Mouse (Mus musculus) CH12.LX (cell line): ENCODE data around the gene Nop16. TPM values are rescaled to one million over a fixed set of nuclear protein-coding genes. Genes with fewer than 3 reads are reported as not detected.

Experiments used
- DNase-seq: peaks from one replicate; pipeline ENCODE4 v3.0.0-alpha.2; 2013; ENCODE audit errors: extremely low read depth
- H3K27ac ChIP-seq: 2 replicates; pipeline ENCODE4 v1.5.1; 2012; ENCODE audit warnings: low read depth, mild to moderate bottlenecking, control low read depth, moderate library complexity; ENCODE audit not compliant: insufficient read depth
- H3K27me3 ChIP-seq: replicated peaks from 2 replicates; pipeline ENCODE3; 2012; ENCODE audit warnings: inconsistent platforms
- H3K36me3 ChIP-seq, 2 experiments: replicated peaks in 1 of 2; 2 replicates each; pipeline versions ENCODE3 to v1.6.1; 2012; ENCODE audit warnings: inconsistent platforms in 1 of 2, low read length in 1 of 2, mild to moderate bottlenecking in 1 of 2, mixed read lengths in 1 of 2, moderate library complexity in 1 of 2; ENCODE audit not compliant: control insufficient read depth in 1 of 2, insufficient read depth in 1 of 2
- H3K4me1 ChIP-seq, 2 experiments: 2 replicates each; pipeline ENCODE4 v1.6.1; 2012; ENCODE audit warnings: inconsistent platforms in 1 of 2, moderate library complexity in 1 of 2; ENCODE audit not compliant: insufficient read depth in 2 of 2, control insufficient read depth in 1 of 2
- H3K4me2 ChIP-seq: 2 replicates; pipeline ENCODE4 v1.6.1; 2012; ENCODE audit warnings: low read depth, mild to moderate bottlenecking, control low read depth; ENCODE audit not compliant: poor library complexity, insufficient read depth, severe bottlenecking
- H3K4me3 ChIP-seq, 3 experiments: fragments of 150-350 bp in 1 of 3; sonication (generic) in 1 of 3; replicated peaks in 1 of 3; 2 replicates each; pipeline versions ENCODE3 to v1.5.1; 2011 to 2012; ENCODE audit warnings: low read depth in 2 of 3, low read length in 2 of 3, mild to moderate bottlenecking in 2 of 3, moderate library complexity in 2 of 3, control low read depth in 1 of 3, improper control_type of control experiment in 1 of 3, inconsistent platforms in 1 of 3, mixed read lengths in 1 of 3; ENCODE audit not compliant: poor library complexity in 1 of 3
- H3K79me2 ChIP-seq: replicated peaks from 2 replicates; pipeline ENCODE4 v1.6.1; 2012; ENCODE audit warnings: mild to moderate bottlenecking, moderate library complexity; ENCODE audit not compliant: control insufficient read depth, poor library complexity, insufficient read depth, severe bottlenecking; ENCODE audit errors: extremely low read depth
- H3K9ac ChIP-seq: 2 replicates; pipeline ENCODE4 v1.6.1; 2012; ENCODE audit warnings: low read depth, mild to moderate bottlenecking, control low read depth, moderate library complexity; ENCODE audit not compliant: insufficient read depth
- H3K9me3 ChIP-seq: replicated peaks from 2 replicates; pipeline ENCODE3; 2012; ENCODE audit warnings: low read length, inconsistent platforms, mixed read lengths
- CHD2 ChIP-seq: IDR thresholded peaks from 2 replicates; pipeline ENCODE4 v1.6.1; 2011; ENCODE audit warnings: low read length, improper control_type of control experiment
- E2F4 ChIP-seq: IDR thresholded peaks from 2 replicates; pipeline ENCODE4 v1.6.1; 2011; ENCODE audit warnings: low read depth, low read length, improper control_type of control experiment; ENCODE audit not compliant: insufficient replicate concordance
- EP300 ChIP-seq: IDR thresholded peaks from 2 replicates; pipeline ENCODE4 v1.6.1; 2011; ENCODE audit warnings: low read length, improper control_type of control experiment
- IRF4 ChIP-seq: IDR thresholded peaks from 2 replicates; pipeline ENCODE4 v1.6.1; 2014; ENCODE audit warnings: low read depth, mild to moderate bottlenecking, inconsistent platforms, low read length, improper control_type of control experiment
- JUN ChIP-seq: IDR thresholded peaks from 2 replicates; pipeline ENCODE4 v1.6.1; 2011; ENCODE audit warnings: low read depth, mild to moderate bottlenecking, low read length, improper control_type of control experiment, moderate library complexity; ENCODE audit not compliant: insufficient read depth
- MAFK ChIP-seq: IDR thresholded peaks from 2 replicates; pipeline ENCODE4 v1.6.1; 2011; ENCODE audit warnings: low read length, improper control_type of control experiment; ENCODE audit not compliant: insufficient replicate concordance
- MYC ChIP-seq: IDR thresholded peaks from 2 replicates; pipeline ENCODE4 v1.6.1; 2011; ENCODE audit warnings: low read depth, mild to moderate bottlenecking, improper control_type of control experiment, low read length
- POLR2A ChIP-seq: IDR thresholded peaks from 2 replicates; pipeline ENCODE4 v1.6.1; 2011; ENCODE audit warnings: low read depth, mild to moderate bottlenecking, improper control_type of control experiment, low read length
- POLR2AphosphoS2 ChIP-seq: IDR thresholded peaks from 2 replicates; pipeline ENCODE4 v1.6.1; 2011; ENCODE audit warnings: low read depth, low read length, improper control_type of control experiment
- SIN3A ChIP-seq: IDR thresholded peaks from 2 replicates; pipeline ENCODE4 v1.6.1; 2012; ENCODE audit warnings: low read length, improper control_type of control experiment, inconsistent platforms
- TCF12 ChIP-seq: IDR thresholded peaks from 2 replicates; pipeline ENCODE4 v1.6.1; 2014; ENCODE audit warnings: low read depth, mild to moderate bottlenecking, inconsistent platforms, low read length, improper control_type of control experiment
- UBTF ChIP-seq: IDR thresholded peaks from 2 replicates; pipeline ENCODE4 v1.6.1; 2012; ENCODE audit warnings: low read depth, mild to moderate bottlenecking, inconsistent platforms, low read length, improper control_type of control experiment, moderate library complexity
- ZKSCAN1 ChIP-seq: IDR thresholded peaks from 2 replicates; pipeline ENCODE4 v1.6.1; 2012; ENCODE audit warnings: low read depth, inconsistent platforms, low read length, improper control_type of control experiment, borderline replicate concordance
- dilution Hi-C: fragments of 300-500 bp; cut with MboI; formaldehyde crosslinking; loops from 2 replicates; pipeline ENCODE4 v1.14.3; 2020; ENCODE audit warnings: low sequenced_read_pairs; ENCODE audit not compliant: extremely low pct_unique_long_range_greater_than_20kb, extremely low pct_ligation_motif_present
- in situ Hi-C: fragments of 300-500 bp; cut with MboI; formaldehyde crosslinking; loops from 3 replicates; pipeline ENCODE4 v1.14.3; 2019; ENCODE audit warnings: low sequenced_read_pairs, low pct_ligation_motif_present, low pct_unique_long_range_greater_than_20kb, mixed read lengths
- polyA plus RNA-seq: library from polyadenylated mRNA; unstranded; fragments of >175 nt; gene quantifications from 2 replicates; pipeline ENCODE4 v1.2.1, GENCODE M21; 2012; ENCODE audit warnings: low read depth; ENCODE audit not compliant: insufficient read length
- total RNA-seq, 2 experiments: library from RNA; depleted of rRNA; stranded (reverse); fragments of 300-350 nt in 1 of 2; fragments of >200 nt in 1 of 2; gene quantifications; 2 replicates each; pipeline ENCODE4 v1.2.3; 2012 to 2014

Nop16 gene
- total and polyA plus RNA-seq, 3 experiments, result 100 to 187 (median 127) TPM

DNA sequence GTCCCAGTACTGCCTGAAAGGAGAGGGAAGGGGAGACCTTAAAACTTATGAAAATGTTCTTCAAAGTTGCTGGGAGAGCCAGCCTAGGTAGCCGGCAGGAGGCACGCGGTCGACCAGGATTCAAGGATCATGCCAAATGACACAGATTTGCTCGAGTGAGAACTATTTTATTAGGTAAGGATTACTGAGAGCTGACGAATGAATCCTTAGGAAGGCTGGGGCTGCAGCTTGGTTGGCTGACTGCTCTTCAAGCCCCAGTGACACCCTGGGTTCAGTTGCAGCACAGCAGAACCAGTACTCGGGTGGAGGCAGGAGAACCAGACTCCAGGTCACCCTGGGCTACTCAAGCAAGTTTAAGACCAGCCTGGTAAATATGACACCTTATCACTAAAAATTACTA is 41.9 kb downstream of the Nop16 start:
- no peaks in the 10 kb centered on the region for H3K79me2 ChIP-seq
- dilution Hi-C loops, result no loop called here
- TF ChIP-seq MYC, result no peak
- no peak for TF ChIP-seq POLR2AphosphoS2
- no peak for TF ChIP-seq ZKSCAN1
- no peak for TF ChIP-seq SIN3A
- no peak for TF ChIP-seq E2F4
- TF ChIP-seq MAFK, result no peak
- TF ChIP-seq UBTF, result no peak
- TF ChIP-seq TCF12, result no peak
- TF ChIP-seq CHD2, result no peak
- no peak for TF ChIP-seq IRF4
- TF ChIP-seq JUN, result no peak
- no peak for TF ChIP-seq EP300
- no peak for TF ChIP-seq POLR2A
- TF ChIP-seq, all 38 proteins: peak for 0
- H3K4me1 ChIP-seq, result no peaks in the 10 kb centered on the region
- no peak overlapping the region for H3K4me2 ChIP-seq
- H3K27ac ChIP-seq, result no peak overlapping the region
- DNase-seq, result no peak
- H3K27me3 ChIP-seq, result no peaks in the 10 kb centered on the region
- H3K36me3 ChIP-seq, result peaks cover 51 to 76% of the 10 kb centered on the region in 2 experiments
- in situ Hi-C loops, result no loop called here
- no peak overlapping the region for H3K9ac ChIP-seq
- H3K9me3 ChIP-seq, result no peaks in the 10 kb centered on the region
- H3K4me3 ChIP-seq, result no peak overlapping the region

Other genes with a start within 250 kb of the Nop16 start
- 0.04 and 0.21 TPM in 2 replicates for gene Cplx2, start 218.7 kb downstream of the Nop16 start, total RNA-seq (2012; rRNA removed)
- 0.04 and 0.05 TPM in 2 replicates for gene Cplx2, start 218.7 kb downstream of the Nop16 start, total RNA-seq (2014; rRNA removed)
- 0.11 and 0.19 TPM in 2 replicates for gene Cplx2, start 218.7 kb downstream of the Nop16 start, polyA plus RNA-seq
- 77.5 and 84.5 TPM in 2 replicates for gene Thoc3, start 121.2 kb downstream of the Nop16 start, total RNA-seq (2012; rRNA removed)
- gene Thoc3, start 121.2 kb downstream of the Nop16 start, total RNA-seq (2014; rRNA removed), result 72.1 and 81.8 TPM in 2 replicates
- 93.1 and 98.7 TPM in 2 replicates for gene Thoc3, start 121.2 kb downstream of the Nop16 start, polyA plus RNA-seq
- gene Simc1, start 86.3 kb downstream of the Nop16 start, total RNA-seq (2012; rRNA removed), result 6.8 and 8.1 TPM in 2 replicates
- gene Simc1, start 86.3 kb downstream of the Nop16 start, total RNA-seq (2014; rRNA removed), result 4.8 and 6.2 TPM in 2 replicates
- gene Simc1, start 86.3 kb downstream of the Nop16 start, polyA plus RNA-seq, result 16.0 and 16.6 TPM in 2 replicates
- gene 4833439L19Rik, start 24.7 kb downstream of the Nop16 start, total RNA-seq (2012; rRNA removed), result 25.0 and 26.4 TPM in 2 replicates
- 23.1 and 23.5 TPM in 2 replicates for gene 4833439L19Rik, start 24.7 kb downstream of the Nop16 start, total RNA-seq (2014; rRNA removed)
- 23.0 and 23.5 TPM in 2 replicates for gene 4833439L19Rik, start 24.7 kb downstream of the Nop16 start, polyA plus RNA-seq
- gene Arl10, start 15.1 kb downstream of the Nop16 start, total RNA-seq (2012; rRNA removed), result 14.6 and 17.4 TPM in 2 replicates
- gene Arl10, start 15.1 kb downstream of the Nop16 start, total RNA-seq (2014; rRNA removed), result 1.7 TPM in 2 replicates
- gene Arl10, start 15.1 kb downstream of the Nop16 start, polyA plus RNA-seq, result 2.5 and 2.9 TPM in 2 replicates
- gene Higd2a, start 117 bp upstream of the Nop16 start, total RNA-seq (2012; rRNA removed), result 75.7 and 86.0 TPM in 2 replicates
- gene Higd2a, start 117 bp upstream of the Nop16 start, total RNA-seq (2014; rRNA removed), result 44.2 and 51.6 TPM in 2 replicates
- gene Higd2a, start 117 bp upstream of the Nop16 start, polyA plus RNA-seq, result 89.8 and 106 TPM in 2 replicates
- gene Cltb, start 21.3 kb upstream of the Nop16 start, total RNA-seq (2012; rRNA removed), result 17.9 and 18.9 TPM in 2 replicates
- 9.2 and 10.2 TPM in 2 replicates for gene Cltb, start 21.3 kb upstream of the Nop16 start, total RNA-seq (2014; rRNA removed)
- gene Cltb, start 21.3 kb upstream of the Nop16 start, polyA plus RNA-seq, result 19.5 and 27.2 TPM in 2 replicates
- 39.6 and 40.8 TPM in 2 replicates for gene Faf2, start 31.7 kb upstream of the Nop16 start, total RNA-seq (2012; rRNA removed)
- 43.7 and 50.5 TPM in 2 replicates for gene Faf2, start 31.7 kb upstream of the Nop16 start, total RNA-seq (2014; rRNA removed)
- 51.7 and 56.6 TPM in 2 replicates for gene Faf2, start 31.7 kb upstream of the Nop16 start, polyA plus RNA-seq
- gene Rnf44, start 103.8 kb upstream of the Nop16 start, total RNA-seq (2012; rRNA removed), result 12.3 TPM in 2 replicates
- 5.6 and 6.7 TPM in 2 replicates for gene Rnf44, start 103.8 kb upstream of the Nop16 start, total RNA-seq (2014; rRNA removed)
- 32.5 and 38.1 TPM in 2 replicates for gene Rnf44, start 103.8 kb upstream of the Nop16 start, polyA plus RNA-seq
- gene Cdhr2, start 111.4 kb upstream of the Nop16 start, total RNA-seq (2012; rRNA removed), result not detected in 2 replicates
- not detected in 2 replicates for gene Cdhr2, start 111.4 kb upstream of the Nop16 start, total RNA-seq (2014; rRNA removed)
- gene Cdhr2, start 111.4 kb upstream of the Nop16 start, polyA plus RNA-seq, result not detected in 2 replicates
- gene Gprin1, start 159.8 kb upstream of the Nop16 start, total RNA-seq (2012; rRNA removed), result not detected in 2 replicates
- not detected in 2 replicates for gene Gprin1, start 159.8 kb upstream of the Nop16 start, total RNA-seq (2014; rRNA removed)
- not detected in 2 replicates for gene Gprin1, start 159.8 kb upstream of the Nop16 start, polyA plus RNA-seq
- not detected in 2 replicates for gene Sncb, start 176.5 kb upstream of the Nop16 start, total RNA-seq (2012; rRNA removed)
- gene Sncb, start 176.5 kb upstream of the Nop16 start, total RNA-seq (2014; rRNA removed), result not detected in 2 replicates
- not detected in 2 replicates for gene Sncb, start 176.5 kb upstream of the Nop16 start, polyA plus RNA-seq
- not detected in 2 replicates for gene Eif4e1b, start 193.9 kb upstream of the Nop16 start, total RNA-seq (2012; rRNA removed)
- not detected in 2 replicates for gene Eif4e1b, start 193.9 kb upstream of the Nop16 start, total RNA-seq (2014; rRNA removed)
- gene Eif4e1b, start 193.9 kb upstream of the Nop16 start, polyA plus RNA-seq, result not detected in 2 replicates
- gene Tspan17, start 199.3 kb upstream of the Nop16 start, total RNA-seq (2012; rRNA removed), result 0.63 and 0.68 TPM in 2 replicates
- gene Tspan17, start 199.3 kb upstream of the Nop16 start, total RNA-seq (2014; rRNA removed), result 0.19 TPM in 1 of 2 replicates, not detected in the other
- gene Tspan17, start 199.3 kb upstream of the Nop16 start, polyA plus RNA-seq, result 0.61 and 0.91 TPM in 2 replicates